Mouse (Mus musculus): ENCODE measurements around the gene Rsph9.

GRCm38 (mm10) chr17:46081657-46082056 lies 62.4 kb downstream of the Rsph9 start:
- TF ChIP-seq CTCF (IDR thresholded peaks at IDR 0.05; ENCODE audit: insufficient read depth, low read depth, low read length) (no peak), POLR2A (IDR thresholded peaks at IDR 0.05; ENCODE audit: insufficient read depth, low read depth, low read length) (no peak)

Measured in olfactory bulb, adult 2 months (tissue).